Mouse (Mus musculus): ENCODE measurements around the gene Gm49368. TPM values are rescaled to one million over a fixed set of nuclear protein-coding genes. Genes with fewer than 3 reads are reported as not detected.

Gene Gm49368
- polyA plus RNA-seq, 1 experiment from 2014 or later: not detected

- Histone ChIP-seq H3K36me3 (ENCODE audit: control insufficient read depth, insufficient read depth, low read length) (no peaks in the 10 kb centered on the region), H3K4me1 (ENCODE audit: control insufficient read depth, insufficient read depth, low read length) (no peaks in the 10 kb centered on the region), H3K9me3 (ENCODE audit: control insufficient read depth, low read depth, low read length) (no peaks in the 10 kb centered on the region), H3K27ac (ENCODE audit: low read length) (no peak overlapping the region), H3K9ac (replicated peaks; ENCODE audit: low read depth, low read length) (no peak overlapping the region), H3K27me3 (ENCODE audit: control insufficient read depth, insufficient read depth, low read length) (no peaks in the 10 kb centered on the region), H3K4me3 (ENCODE audit: low read depth, low read length) (no peak overlapping the region), H3K4me2 (replicated peaks; ENCODE audit: low read depth, low read length) (no peak overlapping the region)
- ATAC-seq (ENCODE audit: insufficient number of reproducible peaks, insufficient read depth, low FRiP score, low read depth): no peak
- WGBS: 60% methylated on average over 2 of the region's 2 CpGs
Observed at GRCm38 (mm10) chr7:128045640-128046039, 16.8 kb upstream of the Gm49368 start.

- 88% methylated on average over 4 of the region's 4 CpGs for WGBS
- H3K27me3 ChIP-seq (ENCODE audit: control insufficient read depth, insufficient read depth, low read length): no peaks in the 10 kb centered on the region
- H3K4me1 ChIP-seq (ENCODE audit: control insufficient read depth, insufficient read depth, low read length): no peaks in the 10 kb centered on the region
- H3K4me3 ChIP-seq (ENCODE audit: low read depth, low read length): no peak overlapping the region
- H3K9me3 ChIP-seq (ENCODE audit: control insufficient read depth, low read depth, low read length): no peaks in the 10 kb centered on the region
- no peak overlapping the region for H3K9ac ChIP-seq (replicated peaks; ENCODE audit: low read depth, low read length)
- no peak overlapping the region for H3K4me2 ChIP-seq (replicated peaks; ENCODE audit: low read depth, low read length)
- H3K27ac ChIP-seq (ENCODE audit: low read length): no peak overlapping the region
- no peaks in the 10 kb centered on the region for H3K36me3 ChIP-seq (ENCODE audit: control insufficient read depth, insufficient read depth, low read length)
- ATAC-seq (ENCODE audit: insufficient number of reproducible peaks, insufficient read depth, low FRiP score, low read depth): no peak
Observed at GRCm38 (mm10) chr7:128048819-128049218, 13.7 kb upstream of the Gm49368 start.

GRCm38 (mm10) chr7:128049254-128049653 is 13.2 kb upstream of the Gm49368 start:
- Histone ChIP-seq H3K27me3 (ENCODE audit: control insufficient read depth, insufficient read depth, low read length) (no peaks in the 10 kb centered on the region), H3K4me3 (ENCODE audit: low read depth, low read length) (no peak overlapping the region), H3K36me3 (ENCODE audit: control insufficient read depth, insufficient read depth, low read length) (no peaks in the 10 kb centered on the region), H3K9ac (replicated peaks; ENCODE audit: low read depth, low read length) (no peak overlapping the region), H3K4me1 (ENCODE audit: control insufficient read depth, insufficient read depth, low read length) (no peaks in the 10 kb centered on the region), H3K4me2 (replicated peaks; ENCODE audit: low read depth, low read length) (no peak overlapping the region), H3K9me3 (ENCODE audit: control insufficient read depth, low read depth, low read length) (no peaks in the 10 kb centered on the region), H3K27ac (ENCODE audit: low read length) (no peak overlapping the region)
- ATAC-seq (ENCODE audit: insufficient number of reproducible peaks, insufficient read depth, low FRiP score, low read depth): no peak
- WGBS: 91% methylated on average over 2 of the region's 2 CpGs

GRCm38 (mm10) chr7:128050739-128051138 is 11.7 kb upstream of the Gm49368 start:
- Histone ChIP-seq H3K4me1 (ENCODE audit: control insufficient read depth, insufficient read depth, low read length) (no peaks in the 10 kb centered on the region), H3K4me2 (replicated peaks; ENCODE audit: low read depth, low read length) (no peak overlapping the region), H3K4me3 (ENCODE audit: low read depth, low read length) (no peak overlapping the region), H3K27me3 (ENCODE audit: control insufficient read depth, insufficient read depth, low read length) (no peaks in the 10 kb centered on the region), H3K27ac (ENCODE audit: low read length) (no peak overlapping the region), H3K9me3 (ENCODE audit: control insufficient read depth, low read depth, low read length) (no peaks in the 10 kb centered on the region), H3K36me3 (ENCODE audit: control insufficient read depth, insufficient read depth, low read length) (no peaks in the 10 kb centered on the region), H3K9ac (replicated peaks; ENCODE audit: low read depth, low read length) (no peak overlapping the region)
- 65% methylated on average over 4 of the region's 4 CpGs for WGBS
- ATAC-seq (ENCODE audit: insufficient number of reproducible peaks, insufficient read depth, low FRiP score, low read depth): no peak

GRCm38 (mm10) chr7:128053061-128053460 is 9.4 kb upstream of the Gm49368 start:
- no peaks in the 10 kb centered on the region for H3K4me1 ChIP-seq (ENCODE audit: control insufficient read depth, insufficient read depth, low read length)
- no peak overlapping the region for H3K4me3 ChIP-seq (ENCODE audit: low read depth, low read length)
- no peaks in the 10 kb centered on the region for H3K9me3 ChIP-seq (ENCODE audit: control insufficient read depth, low read depth, low read length)
- H3K27me3 ChIP-seq (ENCODE audit: control insufficient read depth, insufficient read depth, low read length): no peaks in the 10 kb centered on the region
- ATAC-seq (ENCODE audit: insufficient number of reproducible peaks, insufficient read depth, low FRiP score, low read depth): no peak
- H3K27ac ChIP-seq (ENCODE audit: low read length): no peak overlapping the region
- no peak overlapping the region for H3K9ac ChIP-seq (replicated peaks; ENCODE audit: low read depth, low read length)
- 66% methylated on average over 5 of the region's 5 CpGs for WGBS
- H3K36me3 ChIP-seq (ENCODE audit: control insufficient read depth, insufficient read depth, low read length): no peaks in the 10 kb centered on the region
- no peak overlapping the region for H3K4me2 ChIP-seq (replicated peaks; ENCODE audit: low read depth, low read length)

DNA sequence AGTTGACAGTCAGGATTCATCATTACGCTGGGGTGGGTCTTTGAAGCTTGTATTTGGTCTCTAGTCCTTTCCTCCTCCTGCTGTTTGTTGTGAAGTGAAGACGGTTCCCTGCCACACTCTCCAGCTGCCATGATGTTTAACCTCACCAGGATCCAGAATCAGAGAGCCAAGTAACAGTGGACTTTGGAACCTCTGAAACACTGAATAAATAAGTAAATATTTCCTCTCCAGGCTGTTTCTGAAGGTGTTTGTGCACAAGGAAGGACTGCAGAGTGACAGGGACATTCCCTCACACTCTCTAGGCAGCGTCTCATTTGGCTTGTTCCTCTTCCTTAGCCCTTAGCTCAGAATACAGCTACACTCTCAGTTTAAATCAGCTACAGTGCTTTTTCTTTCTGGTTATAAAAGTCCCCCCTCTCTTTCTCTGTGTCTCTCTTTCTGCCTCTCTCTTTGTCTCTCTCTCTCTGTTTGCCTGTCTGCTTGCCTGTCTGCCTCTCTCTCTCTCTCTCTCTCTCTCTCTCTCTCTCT is 5.5 kb upstream of the Gm49368 start:
- Histone ChIP-seq H3K9ac (replicated peaks; ENCODE audit: low read depth, low read length) (no peak overlapping the region), H3K9me3 (ENCODE audit: control insufficient read depth, low read depth, low read length) (no peaks in the 10 kb centered on the region), H3K27me3 (ENCODE audit: control insufficient read depth, insufficient read depth, low read length) (no peaks in the 10 kb centered on the region), H3K27ac (ENCODE audit: low read length) (no peak overlapping the region), H3K4me2 (replicated peaks; ENCODE audit: low read depth, low read length) (no peak overlapping the region), H3K36me3 (ENCODE audit: control insufficient read depth, insufficient read depth, low read length) (no peaks in the 10 kb centered on the region), H3K4me1 (ENCODE audit: control insufficient read depth, insufficient read depth, low read length) (no peaks in the 10 kb centered on the region), H3K4me3 (ENCODE audit: low read depth, low read length) (no peak overlapping the region)
- WGBS: 45% methylated on average over 3 of the region's 3 CpGs
- no peak for ATAC-seq (ENCODE audit: insufficient number of reproducible peaks, insufficient read depth, low FRiP score, low read depth)

- ATAC-seq (ENCODE audit: insufficient number of reproducible peaks, insufficient read depth, low FRiP score, low read depth): no peak
- 72% methylated on average over 8 of the region's 8 CpGs for WGBS
Observed at GRCm38 (mm10) chr7:128057860-128058259, 4.6 kb upstream of the Gm49368 start.

DNA sequence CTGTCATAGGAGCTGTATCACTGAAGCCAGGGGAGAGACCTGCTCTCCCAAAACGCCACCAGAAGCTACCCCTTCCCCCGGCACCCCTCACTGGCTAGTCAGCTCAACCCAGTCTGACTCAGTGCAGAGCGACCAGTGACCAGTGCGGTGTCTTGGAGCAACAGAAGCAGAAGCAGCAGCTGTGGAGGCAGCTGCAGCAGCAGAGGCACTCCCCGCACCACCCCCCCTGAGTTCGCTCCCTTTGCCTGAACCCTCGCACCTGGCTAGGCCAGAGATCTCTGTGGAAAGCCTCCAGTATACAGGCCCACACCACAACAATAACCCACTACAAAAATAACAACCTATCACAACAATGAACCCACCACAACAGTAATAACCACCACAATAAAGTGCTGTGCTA is 3.9 kb upstream of the Gm49368 start:
- 65% methylated on average over 7 of the region's 7 CpGs for WGBS
- H3K4me2 ChIP-seq (replicated peaks; ENCODE audit: low read depth, low read length): no peak overlapping the region
- H3K36me3 ChIP-seq (ENCODE audit: control insufficient read depth, insufficient read depth, low read length): no peaks in the 10 kb centered on the region
- ATAC-seq (ENCODE audit: insufficient number of reproducible peaks, insufficient read depth, low FRiP score, low read depth): no peak
- H3K27me3 ChIP-seq (ENCODE audit: control insufficient read depth, insufficient read depth, low read length): no peaks in the 10 kb centered on the region
- no peak overlapping the region for H3K27ac ChIP-seq (ENCODE audit: low read length)
- no peaks in the 10 kb centered on the region for H3K9me3 ChIP-seq (ENCODE audit: control insufficient read depth, low read depth, low read length)
- no peaks in the 10 kb centered on the region for H3K4me1 ChIP-seq (ENCODE audit: control insufficient read depth, insufficient read depth, low read length)
- no peak overlapping the region for H3K9ac ChIP-seq (replicated peaks; ENCODE audit: low read depth, low read length)
- H3K4me3 ChIP-seq (ENCODE audit: low read depth, low read length): no peak overlapping the region

More at GRCm38 (mm10) chr7:128057860-128058259, 4.6 kb upstream of the Gm49368 start:
- Histone ChIP-seq H3K4me3 (ENCODE audit: low read depth, low read length) (no peak overlapping the region), H3K9ac (replicated peaks; ENCODE audit: low read depth, low read length) (no peak overlapping the region), H3K27me3 (ENCODE audit: control insufficient read depth, insufficient read depth, low read length) (no peaks in the 10 kb centered on the region), H3K4me1 (ENCODE audit: control insufficient read depth, insufficient read depth, low read length) (no peaks in the 10 kb centered on the region), H3K36me3 (ENCODE audit: control insufficient read depth, insufficient read depth, low read length) (no peaks in the 10 kb centered on the region), H3K9me3 (ENCODE audit: control insufficient read depth, low read depth, low read length) (no peaks in the 10 kb centered on the region), H3K27ac (ENCODE audit: low read length) (no peak overlapping the region), H3K4me2 (replicated peaks; ENCODE audit: low read depth, low read length) (no peak overlapping the region)

GRCm38 (mm10) chr7:128059091-128059490 is 3.4 kb upstream of the Gm49368 start:
- no peak overlapping the region for H3K27ac ChIP-seq (ENCODE audit: low read length)
- no peaks in the 10 kb centered on the region for H3K9me3 ChIP-seq (ENCODE audit: control insufficient read depth, low read depth, low read length)
- H3K9ac ChIP-seq (replicated peaks; ENCODE audit: low read depth, low read length): no peak overlapping the region

More at GRCm38 (mm10) chr7:128059091-128059490, 3.4 kb upstream of the Gm49368 start:
- Histone ChIP-seq H3K4me2 (replicated peaks; ENCODE audit: low read depth, low read length) (no peak overlapping the region), H3K4me3 (ENCODE audit: low read depth, low read length) (no peak overlapping the region), H3K36me3 (ENCODE audit: control insufficient read depth, insufficient read depth, low read length) (no peaks in the 10 kb centered on the region), H3K4me1 (ENCODE audit: control insufficient read depth, insufficient read depth, low read length) (no peaks in the 10 kb centered on the region), H3K27me3 (ENCODE audit: control insufficient read depth, insufficient read depth, low read length) (no peaks in the 10 kb centered on the region)
- WGBS: 79% methylated on average over 4 of the region's 4 CpGs
- ATAC-seq (ENCODE audit: insufficient number of reproducible peaks, insufficient read depth, low FRiP score, low read depth): no peak
